Mouse (Mus musculus) inflammation-experienced regulatory T-cells (primary cell): ENCODE data around the gene Zfp655. TPM values are rescaled to one million over a fixed set of nuclear protein-coding genes. Genes with fewer than 3 reads are reported as not detected.

Source experiments
- polyA plus RNA-seq, 2 experiments: library from polyadenylated mRNA; unstranded; fragments of 100-300 nt; shearing (Covaris generic); gene quantifications; one replicate each; pipeline ENCODE4 v1.2.1; 2017

The Zfp655 gene
- 10 to 100 TPM; 42.7 to 48.2 TPM for polyA plus RNA-seq

GRCm38 (mm10) chr5:145231367-145231871 is at the start of gene Zfp655:
TSS of gene Zfp655 (plus strand) at chr5:145231715.

DNA sequence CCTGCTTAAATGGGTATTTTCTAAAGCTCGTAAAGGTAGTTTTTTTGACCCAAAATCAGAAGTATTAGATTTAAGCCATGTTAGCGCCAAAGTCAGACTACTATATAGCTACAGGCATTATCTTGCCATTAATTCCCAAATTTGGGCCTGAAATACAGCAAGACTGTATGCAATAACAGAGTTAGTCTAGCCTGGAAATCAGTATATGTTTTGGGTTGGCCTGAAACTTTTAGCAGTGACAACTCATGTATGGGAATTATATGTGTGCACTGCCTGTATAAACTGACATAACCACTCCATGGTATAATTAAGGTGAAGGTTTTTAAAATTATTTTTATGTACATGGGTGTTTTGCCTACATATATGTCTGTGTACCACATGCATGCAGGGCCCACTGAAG is 39.6 kb upstream of the Zfp655 start, which contains the start of gene Atp5j2:
Gene Atp5j2 (minus strand): TSS at position 101 of the 400 bp plus-strand sequence.

GRCm38 (mm10) chr5:145201321-145201991 is 30.1 kb upstream of the Zfp655 start, which contains the start of gene Zkscan14:
TSS of gene Zkscan14 (minus strand) at chr5:145201868.

GRCm38 (mm10) chr5:145203936-145204691 is 27.4 kb upstream of the Zfp655 start, which contains the start of gene Zkscan5:
TSS of gene Zkscan5 (plus strand) at chr5:145204562.

GRCm38 (mm10) chr5:145280371-145281143 is 49.0 kb downstream of the Zfp655 start, which contains the start of gene Zscan25:
TSS of gene Zscan25 (plus strand) at chr5:145280500.

Other genes with a start within 250 kb of the Zfp655 start
- gene Gm4871, start 199.0 kb upstream of the Zfp655 start, polyA plus RNA-seq = under 1 TPM in 1 of 2 experiments, not detected in 1; 0.39 TPM
- gene 1700018F24Rik, start 188.7 kb upstream of the Zfp655 start, polyA plus RNA-seq = not detected
- gene Arpc1a, start 147.9 kb upstream of the Zfp655 start, polyA plus RNA-seq = 10 to 100 TPM; 67.9 to 86.5 TPM
- 1 to 10 TPM in 1 of 2 experiments, under 1 TPM in 1; 0.25 to 1.3 TPM for gene Kpna7, start 147.7 kb upstream of the Zfp655 start, polyA plus RNA-seq
- gene Arpc1b, start 117.5 kb upstream of the Zfp655 start, polyA plus RNA-seq = 1,000 to 10,000 TPM; 1,024 to 1,339 TPM
- 10 to 100 TPM; 39.6 to 51.3 TPM for gene Pdap1, start 91.5 kb upstream of the Zfp655 start, polyA plus RNA-seq
- 100 to 1,000 TPM; 167 to 185 TPM for gene Bud31, start 91.4 kb upstream of the Zfp655 start, polyA plus RNA-seq
- 10 to 100 TPM; 22.7 to 25.0 TPM for gene Ptcd1, start 64.6 kb upstream of the Zfp655 start, polyA plus RNA-seq
- gene Cpsf4, start 64.5 kb upstream of the Zfp655 start, polyA plus RNA-seq = 10 to 100 TPM; 29.7 to 30.9 TPM
- 100 to 1,000 TPM; 308 to 352 TPM for gene Atp5j2, start 39.7 kb upstream of the Zfp655 start, polyA plus RNA-seq
- 10 to 100 TPM; 23.8 to 26.7 TPM for gene Zkscan14, start 29.8 kb upstream of the Zfp655 start, polyA plus RNA-seq
- gene Zkscan5, start 27.2 kb upstream of the Zfp655 start, polyA plus RNA-seq = 1 to 10 TPM; 6.4 to 8.1 TPM
- 1 to 10 TPM in 1 of 2 experiments, under 1 TPM in 1; 0.98 to 2.0 TPM for gene Zscan25, start 48.8 kb downstream of the Zfp655 start, polyA plus RNA-seq
- under 1 TPM in 1 of 2 experiments, not detected in 1; 0.18 TPM for gene Cyp3a57, start 113.6 kb downstream of the Zfp655 start, polyA plus RNA-seq
- gene Cyp3a16, start 238.0 kb downstream of the Zfp655 start, polyA plus RNA-seq = under 1 TPM in 1 of 2 experiments, not detected in 1; 0.16 TPM